Mouse (Mus musculus) liver, embryonic 13.5 days (tissue): ENCODE measurements around the gene Dnmbp. TPM values are rescaled to one million over a fixed set of nuclear protein-coding genes. Genes with fewer than 3 reads are reported as not detected.
A peak's percentile ranks its signal among the peaks of the same experiment; 100 is the strongest.

Experiments used
- ATAC-seq: fragments of 200-750 bp; cut with Nextera tagmentation; 2 replicates; pipeline ENCODE4 v1.8.0; 2017; ENCODE audit warnings: low read depth, mild to moderate bottlenecking, moderate number of reproducible peaks, moderate library complexity
- DNase-seq: peaks from one replicate; pipeline ENCODE4 v3.0.0; 2022
- H3K27ac ChIP-seq: fragments of 300-500 bp; sonication (generic); 2 replicates; pipeline ENCODE4 v1.5.1; 2015; ENCODE audit warnings: moderate library complexity, mild to moderate bottlenecking, inconsistent platforms
- H3K27me3 ChIP-seq: fragments of 300-500 bp; sonication (generic); 2 replicates; pipeline ENCODE4 v1.6.1; 2015; ENCODE audit warnings: mild to moderate bottlenecking, inconsistent platforms
- H3K36me3 ChIP-seq: fragments of 300-500 bp; sonication (generic); 2 replicates; pipeline ENCODE4 v1.6.1; 2015; ENCODE audit warnings: mild to moderate bottlenecking, inconsistent platforms
- H3K4me1 ChIP-seq: fragments of 300-500 bp; sonication (generic); replicated peaks from 2 replicates; pipeline ENCODE4 v1.6.1; 2015; ENCODE audit warnings: inconsistent platforms
- H3K4me2 ChIP-seq: fragments of 300-500 bp; sonication (generic); 2 replicates; pipeline ENCODE4 v1.6.1; 2015; ENCODE audit warnings: inconsistent platforms, mild to moderate bottlenecking, moderate library complexity
- H3K4me3 ChIP-seq: fragments of 300-500 bp; sonication (generic); replicated peaks from 2 replicates; pipeline ENCODE4 v1.5.1; 2015; ENCODE audit warnings: mild to moderate bottlenecking, inconsistent platforms
- H3K9ac ChIP-seq: fragments of 300-500 bp; sonication (generic); 2 replicates; pipeline ENCODE4 v1.6.1; 2015; ENCODE audit warnings: mild to moderate bottlenecking, inconsistent platforms
- H3K9me3 ChIP-seq: fragments of 300-500 bp; sonication (generic); replicated peaks from 2 replicates; pipeline ENCODE4 v1.6.1; 2016; ENCODE audit warnings: inconsistent platforms
- WGBS: fragments of 180-500 bp; shearing (Covaris S2); methylation state at CpG from one replicate; pipeline ENCODE4 v1.1.7; 2015; ENCODE audit not compliant: insufficient replicate concordance; 5-methylcytosine and 5-hydroxymethylcytosine counted together
- polyA plus RNA-seq: library from polyadenylated mRNA; unstranded; fragments of >200 nt; fragmentation: Nextera tagmentation; extraction: Ambion mirVana; gene quantifications from 2 replicates; pipeline ENCODE4 v1.2.1, GENCODE M21; 2015

Gene Dnmbp
- polyA plus RNA-seq, 1 experiment from 2014 or later, result 2.2 TPM

GRCm38 (mm10) chr19:43887242-43887641, 52.7 kb downstream of the Dnmbp start:
- no peak for DNase-seq
- peaks cover 25% of the 10 kb centered on the region for H3K4me1 ChIP-seq
- H3K4me2 ChIP-seq, result no peak overlapping the region
- H3K27me3 ChIP-seq, result no peaks in the 10 kb centered on the region
- no peak for ATAC-seq
- no peak overlapping the region for H3K9ac ChIP-seq
- no peaks in the 10 kb centered on the region for H3K36me3 ChIP-seq
- no peak overlapping the region for H3K27ac ChIP-seq
- H3K4me3 ChIP-seq, result no peak overlapping the region
- 65% methylated on average over 5 of the region's 5 CpGs for WGBS
- H3K9me3 ChIP-seq, result no peaks in the 10 kb centered on the region

GRCm38 (mm10) chr19:43886371-43887099, 53.5 kb downstream of the Dnmbp start:
- Histone ChIP-seq H3K27me3 (no peaks in the 10 kb centered on the region), H3K9me3 (no peaks in the 10 kb centered on the region), H3K4me2 (no peak overlapping the region), H3K27ac (no peak overlapping the region), H3K4me3 (no peak overlapping the region), H3K9ac (no peak overlapping the region), H3K36me3 (no peaks in the 10 kb centered on the region), H3K4me1 (peaks cover 25% of the 10 kb centered on the region)
- DNase-seq, result no peak
- ATAC-seq, result no peak
- 72% methylated on average over 12 of the region's 12 CpGs for WGBS

- no peak for DNase-seq
- H3K27me3 ChIP-seq, result peaks cover 10% of the 10 kb centered on the region
- no peaks in the 10 kb centered on the region for H3K9me3 ChIP-seq
- H3K4me2 ChIP-seq, result no peak overlapping the region
- H3K9ac ChIP-seq, result no peak overlapping the region
- H3K36me3 ChIP-seq, result no peaks in the 10 kb centered on the region
- peaks cover 27% of the 10 kb centered on the region for H3K4me1 ChIP-seq
- no peak overlapping the region for H3K4me3 ChIP-seq
- ATAC-seq, result 0 out of 2 replicates have a peak, but pooled peaks have one; percentile 47
- H3K27ac ChIP-seq, result no peak overlapping the region
- 25% methylated on average over 13 of the region's 13 CpGs for WGBS
Measured at GRCm38 (mm10) chr19:43884668-43885498, 55.1 kb downstream of the Dnmbp start.

GRCm38 (mm10) chr19:43882895-43883573, 57.0 kb downstream of the Dnmbp start:
- Histone ChIP-seq H3K9me3 (no peaks in the 10 kb centered on the region), H3K27ac (no peak overlapping the region), H3K4me3 (no peak overlapping the region), H3K4me2 (no peak overlapping the region), H3K9ac (no peak overlapping the region), H3K36me3 (no peaks in the 10 kb centered on the region), H3K27me3 (peaks cover 27% of the 10 kb centered on the region), H3K4me1 (peaks cover 28% of the 10 kb centered on the region)
- no peak for ATAC-seq
- DNase-seq, result no peak
- 47% methylated on average over 18 of the region's 18 CpGs for WGBS

- H3K4me3 ChIP-seq, result no peak overlapping the region
- DNase-seq, result no peak
- no peaks in the 10 kb centered on the region for H3K9me3 ChIP-seq
- ATAC-seq, result no peak
- H3K36me3 ChIP-seq, result no peaks in the 10 kb centered on the region
- H3K27me3 ChIP-seq, result peaks cover 27% of the 10 kb centered on the region
- H3K4me1 ChIP-seq, result peaks cover 21% of the 10 kb centered on the region
- H3K9ac ChIP-seq, result no peak overlapping the region
- no peak overlapping the region for H3K4me2 ChIP-seq
- no peak overlapping the region for H3K27ac ChIP-seq
- 68% methylated on average over 7 of the region's 7 CpGs for WGBS
Measured at GRCm38 (mm10) chr19:43881615-43882014, 58.4 kb downstream of the Dnmbp start.

GRCm38 (mm10) chr19:43880420-43880819, 59.6 kb downstream of the Dnmbp start:
- DNase-seq, result no peak
- Histone ChIP-seq H3K27ac (no peak overlapping the region), H3K4me1 (peaks cover 20% of the 10 kb centered on the region), H3K9me3 (no peaks in the 10 kb centered on the region), H3K27me3 (peaks cover 27% of the 10 kb centered on the region), H3K4me3 (no peak overlapping the region), H3K4me2 (no peak overlapping the region), H3K36me3 (no peaks in the 10 kb centered on the region), H3K9ac (no peak overlapping the region)
- ATAC-seq, result no peak
- WGBS, result 39% methylated on average over 3 of the region's 3 CpGs

- peak overlapping the region; percentile 61 for H3K9ac ChIP-seq
- peak overlapping the region; percentile 66 for H3K4me2 ChIP-seq
- peaks cover 27% of the 10 kb centered on the region for H3K27me3 ChIP-seq
- H3K9me3 ChIP-seq, result no peaks in the 10 kb centered on the region
- DNase-seq (no peak), ATAC-seq (peak; percentile 50; the same call in 1 of the 2 replicates)
- peak overlapping the region; percentile 53 for H3K4me3 ChIP-seq
- 2% methylated on average over 41 of the region's 41 CpGs for WGBS
- H3K4me1 ChIP-seq, result peaks cover 15% of the 10 kb centered on the region
- H3K27ac ChIP-seq, result no peak overlapping the region
- H3K36me3 ChIP-seq, result no peaks in the 10 kb centered on the region
Measured at GRCm38 (mm10) chr19:43879401-43880212, 60.4 kb downstream of the Dnmbp start.

- H3K4me3 ChIP-seq, result peak overlapping the region; percentile 53
- no peak for ATAC-seq
- no peak overlapping the region for H3K27ac ChIP-seq
- peaks cover 27% of the 10 kb centered on the region for H3K27me3 ChIP-seq
- WGBS, result 26% methylated on average over 17 of the region's 17 CpGs
- H3K9me3 ChIP-seq, result no peaks in the 10 kb centered on the region
- H3K4me2 ChIP-seq, result peak overlapping the region; percentile 66
- H3K9ac ChIP-seq, result no peak overlapping the region
- H3K4me1 ChIP-seq, result peaks cover 9% of the 10 kb centered on the region; the same call in 1 of the 2 replicates
- H3K36me3 ChIP-seq, result no peaks in the 10 kb centered on the region
- DNase-seq, result no peak
Measured at GRCm38 (mm10) chr19:43878111-43879092, 61.6 kb downstream of the Dnmbp start.

- WGBS, result 77% methylated on average over 8 of the region's 8 CpGs
- Histone ChIP-seq H3K36me3 (peaks cover 3% of the 10 kb centered on the region; the same call in 1 of the 2 replicates), H3K4me3 (no peak overlapping the region), H3K27ac (no peak overlapping the region), H3K4me2 (no peak overlapping the region), H3K9me3 (no peaks in the 10 kb centered on the region), H3K4me1 (peaks cover 7% of the 10 kb centered on the region; the same call in 1 of the 2 replicates), H3K27me3 (peaks cover 27% of the 10 kb centered on the region), H3K9ac (no peak overlapping the region)
- DNase-seq, result no peak
- no peak for ATAC-seq
Measured at GRCm38 (mm10) chr19:43877364-43877763, 62.6 kb downstream of the Dnmbp start.

- Histone ChIP-seq H3K27ac (no peak overlapping the region), H3K9me3 (no peaks in the 10 kb centered on the region), H3K4me3 (no peak overlapping the region), H3K4me2 (no peak overlapping the region), H3K27me3 (peaks cover 27% of the 10 kb centered on the region), H3K36me3 (peaks cover 6% of the 10 kb centered on the region; the same call in 1 of the 2 replicates), H3K9ac (no peak overlapping the region), H3K4me1 (peaks cover 7% of the 10 kb centered on the region; the same call in 1 of the 2 replicates)
- 58% methylated on average over 2 of the region's 2 CpGs for WGBS
- ATAC-seq, result no peak
- DNase-seq, result no peak
Measured at GRCm38 (mm10) chr19:43875996-43876395, 64.0 kb downstream of the Dnmbp start.
